Mouse (Mus musculus) E14TG2a.4 (cell line): Measurements from ENCODE around the gene Rnf157.

ENCODE experiments used
- CTCF ChIP-seq: conservative IDR thresholded peaks from 2 replicates; pipeline ENCODE4 v1.5.1; 2014; ENCODE audit warnings: low read length
- NANOG ChIP-seq: IDR thresholded peaks from 2 replicates; pipeline ENCODE4 v1.6.1; 2014; ENCODE audit warnings: borderline replicate concordance, low read length, mixed read lengths
- POU5F1 ChIP-seq: IDR thresholded peaks from 2 replicates; pipeline ENCODE4 v1.6.1; 2014; ENCODE audit warnings: low read length, borderline replicate concordance

GRCm38 (mm10) chr11:116366647-116367046, 46.2 kb downstream of the Rnf157 start:
- TF ChIP-seq CTCF (no peak), NANOG (no peak), POU5F1 (no peak)
